Mouse (Mus musculus) thymus, postnatal 10 days (tissue): ENCODE measurements at regions not wholly inside any gene's neighbourhood (a gene's known extent, or its start where the extent isn't known, plus 50 kb on each side); places are given as distances from the start of the nearest gene placed in this dataset.

Source experiments
- DNase-seq, 2 experiments: peaks; one replicate each; pipeline ENCODE4 v3.0.0; 2021; ENCODE audit warnings: low spot score in 2 of 2

- no peak for DNase-seq
Observed at GRCm38 (mm10) chr12:68683897-68684296, 475.1 kb downstream of the Rps29 start.

- no peak for DNase-seq
Observed at GRCm38 (mm10) chr12:68683176-68683575, 475.8 kb downstream of the Rps29 start.

GRCm38 (mm10) chr12:68680668-68681067, 478.3 kb downstream of the Rps29 start:
- DNase-seq: no peak

GRCm38 (mm10) chr12:68676096-68676775, 482.8 kb downstream of the Rps29 start:
- no peak for DNase-seq

GRCm38 (mm10) chr12:68672011-68672410, 487.0 kb downstream of the Rps29 start:
- DNase-seq: no peak

- no peak for DNase-seq
Observed at GRCm38 (mm10) chr12:68645901-68646585, 512.9 kb downstream of the Rps29 start.

- no peak for DNase-seq
Observed at GRCm38 (mm10) chr12:68643671-68644070, 515.3 kb downstream of the Rps29 start.

- DNase-seq: no peak
Observed at GRCm38 (mm10) chr12:68632441-68632840, 526.5 kb downstream of the Rps29 start.

GRCm38 (mm10) chr12:68618337-68618736, 540.6 kb downstream of the Rps29 start:
- no peak for DNase-seq

GRCm38 (mm10) chr12:68605417-68606000, 553.5 kb downstream of the Rps29 start:
- no peak for DNase-seq

GRCm38 (mm10) chr12:68604524-68605299, 554.3 kb downstream of the Rps29 start:
- DNase-seq: no peak

GRCm38 (mm10) chr12:68602682-68603081, 556.3 kb downstream of the Rps29 start:
- no peak for DNase-seq

- no peak for DNase-seq
Observed at GRCm38 (mm10) chr12:68601366-68601765, 557.6 kb downstream of the Rps29 start.

- DNase-seq: no peak
Observed at GRCm38 (mm10) chr12:68599681-68600596, 559.0 kb downstream of the Rps29 start.

GRCm38 (mm10) chr12:68599016-68599616, 559.9 kb downstream of the Rps29 start:
- no peak for DNase-seq

- no peak for DNase-seq
Observed at GRCm38 (mm10) chr12:68585524-68585872, 573.5 kb downstream of the Rps29 start.

- no peak for DNase-seq
Observed at GRCm38 (mm10) chr12:68584786-68585523, 574.0 kb downstream of the Rps29 start.

GRCm38 (mm10) chr12:68579909-68580308, 579.1 kb downstream of the Rps29 start:
- DNase-seq: no peak

- no peak for DNase-seq
Observed at GRCm38 (mm10) chr12:68577453-68577852, 581.5 kb downstream of the Rps29 start.

GRCm38 (mm10) chr12:68576855-68577254, 582.1 kb downstream of the Rps29 start:
- no peak for DNase-seq
